Mouse (Mus musculus) hindbrain, postnatal 0 days (tissue): Measurements from ENCODE around the gene Itga4. TPM values are rescaled to one million over a fixed set of nuclear protein-coding genes. Genes with fewer than 3 reads are reported as not detected.

Source experiments
- ATAC-seq: fragments of 200-750 bp; cut with Nextera tagmentation; 2 replicates; pipeline ENCODE4 v1.8.0; 2017; ENCODE audit warnings: mild to moderate bottlenecking, moderate TSS enrichment, moderate library complexity
- DNase-seq: peaks from one replicate; pipeline ENCODE4 v3.0.0-alpha.2; 2015; ENCODE audit warnings: low spot score
- H3K27ac ChIP-seq: fragments of 300-500 bp; sonication (generic); 2 replicates; pipeline ENCODE4 v1.5.1; 2014; ENCODE audit warnings: mild to moderate bottlenecking
- H3K27me3 ChIP-seq: fragments of 300-500 bp; sonication (generic); 2 replicates; pipeline ENCODE4 v1.6.1; 2014; ENCODE audit warnings: low read length, mixed read lengths; ENCODE audit not compliant: insufficient read depth
- H3K36me3 ChIP-seq: fragments of 300-500 bp; sonication (generic); 2 replicates; pipeline ENCODE4 v1.6.1; 2014; ENCODE audit warnings: low read length, mixed read lengths; ENCODE audit not compliant: insufficient read depth
- H3K4me1 ChIP-seq: fragments of 300-500 bp; sonication (generic); 2 replicates; pipeline ENCODE4 v1.6.1; 2014; ENCODE audit warnings: antibody characterized with exemption, low read length, mixed read lengths; ENCODE audit not compliant: insufficient read depth
- H3K4me2 ChIP-seq: fragments of 300-500 bp; sonication (generic); 2 replicates; pipeline ENCODE4 v1.6.1; 2014; ENCODE audit warnings: low read depth, mild to moderate bottlenecking, low read length, moderate library complexity, mixed read lengths
- H3K4me3 ChIP-seq: fragments of 300-500 bp; sonication (generic); 2 replicates; pipeline ENCODE4 v1.5.1; 2014; ENCODE audit warnings: low read length
- H3K9ac ChIP-seq: fragments of 300-500 bp; sonication (generic); replicated peaks from 2 replicates; pipeline ENCODE4 v1.6.1; 2014; ENCODE audit warnings: mild to moderate bottlenecking, low read length, moderate library complexity, mixed read lengths
- H3K9me3 ChIP-seq: fragments of 300-500 bp; sonication (generic); 2 replicates; pipeline ENCODE4 v1.6.1; 2016; ENCODE audit warnings: low read length, mixed read lengths
- CTCF ChIP-seq: IDR thresholded peaks from 2 replicates; pipeline ENCODE4 v1.5.1; 2016; ENCODE audit warnings: antibody characterized with exemption, control low read depth, low read depth
- WGBS: fragments of 180-500 bp; shearing (Covaris S2); extraction: QIAGEN DNeasy Blood & Tissue Kit; methylation state at CpG from one replicate; pipeline ENCODE4 v1.1.7; 2014; 5-methylcytosine and 5-hydroxymethylcytosine counted together
- polyA plus RNA-seq: library from polyadenylated mRNA; unstranded; fragments of >200 nt; fragmentation: Nextera tagmentation; extraction: Ambion mirVana; gene quantifications from 2 replicates; pipeline ENCODE4 v1.2.1, GENCODE M21; 2015
- total RNA-seq: library from RNA; depleted of rRNA; stranded (reverse); fragments of >200 nt; gene quantifications from 2 replicates; pipeline ENCODE4 v1.2.3, GENCODE M21; 2014

Gene Itga4
- total and polyA plus RNA-seq, 2 experiments from 2014 or later = 2.0 to 5.0 TPM

DNA sequence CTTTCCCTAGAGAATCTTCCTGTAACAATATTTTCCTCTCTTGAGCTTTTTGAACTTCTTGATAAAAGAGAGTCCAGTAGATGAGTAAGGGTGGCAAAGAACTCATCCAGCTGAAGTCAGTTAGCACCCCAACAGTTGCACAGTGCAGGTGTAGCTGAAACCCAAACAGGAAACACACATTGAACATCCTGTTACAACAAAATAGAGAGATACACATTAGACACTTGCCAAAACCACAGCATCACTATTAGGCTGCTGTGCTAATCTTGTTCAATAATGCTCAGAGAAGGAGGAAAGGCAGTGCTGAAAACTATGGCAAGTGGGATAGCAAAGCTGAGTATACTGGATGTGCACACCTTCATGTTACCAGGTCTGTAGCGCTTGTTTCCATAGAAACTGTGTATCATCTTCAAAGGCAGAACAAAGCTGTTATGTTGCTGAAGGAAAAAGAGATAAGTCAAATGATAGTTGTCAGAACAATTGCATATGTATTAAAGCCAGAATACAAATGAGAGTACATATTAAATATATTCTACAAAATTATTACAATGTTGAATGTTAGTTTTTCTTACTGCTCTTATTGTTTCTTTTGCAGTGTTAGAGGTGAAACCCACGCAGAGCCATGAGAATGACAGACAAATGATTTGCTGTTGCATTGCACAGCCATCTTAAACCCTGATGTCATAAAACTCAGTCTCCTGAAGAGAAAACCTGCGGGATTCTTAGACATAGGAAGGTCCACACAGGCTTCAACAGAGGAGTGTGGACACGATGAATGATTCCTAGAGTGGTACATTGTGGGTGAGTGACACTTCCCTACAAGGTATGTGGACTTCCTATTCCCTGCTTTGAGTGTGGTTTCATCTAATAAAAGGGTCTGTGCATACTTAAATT, 23.9 kb upstream of the Itga4 start:
- no peak for DNase-seq
- H3K9ac ChIP-seq = no peak overlapping the region
- TF ChIP-seq CTCF = no peak
- no peaks in the 10 kb centered on the region for H3K9me3 ChIP-seq
- H3K36me3 ChIP-seq = no peaks in the 10 kb centered on the region
- H3K27me3 ChIP-seq = no peaks in the 10 kb centered on the region
- ATAC-seq = no peak
- 90% methylated on average over 4 of the region's 4 CpGs for whole genome bisulfite sequencing
- H3K4me1 ChIP-seq = no peaks in the 10 kb centered on the region
- H3K4me3 ChIP-seq = no peak overlapping the region
- H3K27ac ChIP-seq = no peak overlapping the region
- H3K4me2 ChIP-seq = no peak overlapping the region

DNA sequence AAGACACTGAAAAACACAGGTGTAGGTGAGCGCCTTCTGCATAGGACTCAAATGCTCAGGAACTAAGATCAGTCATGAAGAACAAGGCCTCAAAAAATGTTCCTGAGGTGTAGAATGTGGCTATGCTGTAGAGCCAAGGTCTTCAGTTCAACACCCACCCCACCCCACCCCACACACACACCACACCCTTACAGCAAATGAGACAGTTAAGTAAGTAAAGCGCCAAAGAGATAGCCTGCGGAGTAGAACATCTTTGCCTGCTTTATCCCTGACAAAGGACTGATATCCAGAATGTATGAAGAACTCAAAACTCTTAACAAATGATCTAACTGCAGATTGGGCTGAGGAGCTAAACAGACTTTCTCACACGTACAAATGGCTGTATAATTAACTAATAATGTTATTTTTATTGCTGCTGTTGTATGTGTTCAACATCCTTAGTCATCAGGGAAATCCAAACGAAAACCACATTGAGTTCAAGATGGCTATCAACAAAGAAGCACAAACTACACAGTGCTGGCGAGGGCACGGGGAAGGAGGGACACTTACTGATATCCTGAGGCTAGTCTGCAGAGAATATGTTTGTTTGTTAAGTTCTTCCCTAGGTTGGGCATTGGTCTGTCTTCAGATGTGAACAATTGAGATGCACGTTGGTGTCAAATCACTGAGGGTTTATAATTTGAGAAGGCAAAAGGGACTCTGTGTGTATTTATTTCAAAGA, 19.3 kb upstream of the Itga4 start:
- no peak for ATAC-seq
- Histone ChIP-seq H3K4me1 (no peaks in the 10 kb centered on the region), H3K9me3 (no peaks in the 10 kb centered on the region), H3K9ac (no peak overlapping the region), H3K4me2 (no peak overlapping the region), H3K27me3 (no peaks in the 10 kb centered on the region), H3K27ac (no peak overlapping the region), H3K36me3 (no peaks in the 10 kb centered on the region), H3K4me3 (no peak overlapping the region)
- DNase-seq = no peak
- WGBS = 91% methylated on average over 8 of the region's 8 CpGs
- TF ChIP-seq CTCF = no peak

DNA sequence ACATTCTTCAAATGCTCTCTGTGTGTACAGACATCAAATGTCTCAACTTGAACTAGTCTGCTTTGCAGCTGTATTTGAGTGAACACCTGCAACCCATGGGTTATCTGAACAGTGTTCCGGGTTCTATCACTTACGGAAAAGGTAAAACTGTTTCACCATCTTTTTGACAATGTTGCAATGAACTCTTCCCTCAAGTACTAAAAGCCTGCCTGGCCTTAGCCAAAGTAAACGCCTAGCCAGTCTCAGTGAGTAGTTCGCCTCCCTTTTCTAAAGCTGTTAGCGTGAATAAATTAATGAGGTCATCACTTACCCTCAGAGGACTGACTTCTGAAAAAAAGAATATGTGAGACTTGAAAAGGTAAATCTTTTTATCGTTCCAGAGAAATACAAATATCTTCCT, 18.0 kb upstream of the Itga4 start:
- H3K36me3 ChIP-seq = no peaks in the 10 kb centered on the region
- no peaks in the 10 kb centered on the region for H3K4me1 ChIP-seq
- whole genome bisulfite sequencing = 76% methylated on average over 6 of the region's 6 CpGs
- H3K4me2 ChIP-seq = no peak overlapping the region
- H3K9me3 ChIP-seq = no peaks in the 10 kb centered on the region
- no peak for TF ChIP-seq CTCF
- no peak overlapping the region for H3K27ac ChIP-seq
- H3K4me3 ChIP-seq = no peak overlapping the region
- H3K27me3 ChIP-seq = no peaks in the 10 kb centered on the region
- no peak for ATAC-seq
- no peak overlapping the region for H3K9ac ChIP-seq
- DNase-seq = no peak

DNA sequence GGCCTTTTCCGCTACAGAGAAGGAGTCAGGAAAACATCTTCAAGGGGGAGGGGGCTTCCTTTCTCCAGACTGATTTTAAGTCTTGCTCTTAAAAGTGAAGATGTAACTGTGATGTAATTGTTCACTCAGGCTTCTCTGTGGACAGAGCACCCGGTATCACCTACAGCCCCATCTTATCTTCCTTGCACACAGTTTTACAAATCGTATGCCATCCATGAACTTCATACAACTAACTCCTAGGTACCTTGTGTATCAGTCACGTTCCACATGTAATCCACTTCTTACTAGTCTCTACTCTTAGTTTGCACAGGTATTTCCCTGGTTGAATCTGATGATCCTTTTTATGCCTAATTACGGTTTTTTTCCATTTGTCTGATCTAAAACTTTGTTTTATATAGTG, 10.9 kb upstream of the Itga4 start:
- Histone ChIP-seq H3K36me3 (no peaks in the 10 kb centered on the region), H3K4me2 (no peak overlapping the region), H3K9me3 (no peaks in the 10 kb centered on the region), H3K9ac (no peak overlapping the region), H3K27me3 (no peaks in the 10 kb centered on the region), H3K27ac (no peak overlapping the region), H3K4me1 (no peaks in the 10 kb centered on the region), H3K4me3 (no peak overlapping the region)
- ATAC-seq = no peak
- WGBS = 94% methylated on average over 5 of the region's 5 CpGs
- DNase-seq = no peak
- no peak for TF ChIP-seq CTCF

DNA sequence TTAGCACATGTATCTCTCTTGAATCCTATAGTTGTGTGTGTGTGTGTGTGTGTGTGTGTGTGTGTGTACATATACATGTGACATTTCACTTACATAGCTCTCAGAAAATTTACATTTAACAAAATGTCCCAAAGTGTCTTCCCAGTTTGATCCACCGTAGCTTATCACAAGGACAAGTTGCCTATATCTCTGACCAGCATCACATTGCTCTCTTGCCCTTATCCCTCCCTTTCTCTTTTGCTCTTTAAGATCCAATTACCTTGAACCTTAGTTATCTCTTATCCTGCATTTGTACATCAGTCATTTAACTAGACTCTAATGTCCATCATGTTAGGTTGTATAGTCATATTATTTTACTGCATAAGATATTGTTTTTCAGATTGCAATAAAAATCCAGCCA, 10.5 kb upstream of the Itga4 start:
- DNase-seq = no peak
- H3K4me2 ChIP-seq = no peak overlapping the region
- H3K9ac ChIP-seq = no peak overlapping the region
- no peaks in the 10 kb centered on the region for H3K4me1 ChIP-seq
- H3K36me3 ChIP-seq = no peaks in the 10 kb centered on the region
- H3K4me3 ChIP-seq = no peak overlapping the region
- 100% methylated on average over 1 of the region's 1 CpGs for WGBS
- H3K27me3 ChIP-seq = no peaks in the 10 kb centered on the region
- TF ChIP-seq CTCF = no peak
- ATAC-seq = no peak
- no peaks in the 10 kb centered on the region for H3K9me3 ChIP-seq
- H3K27ac ChIP-seq = no peak overlapping the region

DNA sequence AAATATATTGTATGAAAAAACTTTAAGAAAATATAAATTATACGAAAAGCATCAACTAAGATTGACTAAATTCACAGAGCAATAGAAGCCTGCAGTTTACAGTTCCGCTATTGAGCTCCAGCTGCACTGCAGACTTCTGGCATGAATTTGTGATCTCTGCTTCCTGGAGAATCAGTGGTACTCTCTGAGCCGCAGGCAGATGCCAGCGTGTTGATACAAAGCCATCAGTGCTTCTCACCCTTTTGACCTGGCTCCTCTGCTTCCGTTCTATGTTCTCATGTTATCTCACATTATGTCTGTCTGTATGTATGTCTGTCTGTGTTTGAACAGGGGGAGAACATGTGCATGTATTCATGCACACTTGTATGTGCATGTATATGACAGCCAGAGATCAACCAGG, 6.9 kb upstream of the Itga4 start:
- Histone ChIP-seq H3K27ac (no peak overlapping the region), H3K4me1 (no peaks in the 10 kb centered on the region), H3K4me3 (no peak overlapping the region), H3K4me2 (no peak overlapping the region), H3K27me3 (no peaks in the 10 kb centered on the region), H3K9ac (no peak overlapping the region), H3K36me3 (no peaks in the 10 kb centered on the region), H3K9me3 (no peaks in the 10 kb centered on the region)
- 73% methylated on average over 5 of the region's 5 CpGs for WGBS
- DNase-seq = no peak
- no peak for TF ChIP-seq CTCF
- no peak for ATAC-seq

DNA sequence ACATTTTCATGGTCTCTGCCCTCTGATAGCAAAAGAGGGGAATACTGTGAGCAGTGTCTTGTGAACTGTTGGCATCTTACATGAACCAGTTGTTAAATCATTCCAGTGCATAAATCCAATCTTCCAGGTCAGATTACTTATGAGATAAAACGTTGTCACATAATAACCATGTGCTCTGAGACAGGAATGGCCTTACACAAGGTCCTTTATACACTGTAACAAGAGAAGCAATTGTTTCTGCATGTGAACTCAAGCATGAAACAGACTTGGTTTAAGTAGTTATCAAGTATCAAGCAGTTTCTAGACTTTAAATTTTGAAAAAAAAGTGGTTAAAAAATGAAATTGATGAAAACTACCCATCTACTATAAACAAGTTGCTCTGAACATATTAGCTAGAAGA, 4.7 kb upstream of the Itga4 start:
- H3K27me3 ChIP-seq = no peaks in the 10 kb centered on the region
- H3K9ac ChIP-seq = no peak overlapping the region
- H3K9me3 ChIP-seq = no peaks in the 10 kb centered on the region
- TF ChIP-seq CTCF = no peak
- WGBS = 19% methylated on average over 1 of the region's 1 CpGs
- no peak overlapping the region for H3K27ac ChIP-seq
- H3K4me1 ChIP-seq = peaks cover 3% of the 10 kb centered on the region; the same call in 1 of the 2 replicates
- no peak for ATAC-seq
- H3K4me2 ChIP-seq = no peak overlapping the region
- no peaks in the 10 kb centered on the region for H3K36me3 ChIP-seq
- no peak for DNase-seq
- no peak overlapping the region for H3K4me3 ChIP-seq
